Mouse (Mus musculus) embryonic facial prominence, embryonic 14.5 days (tissue): Measurements from ENCODE around the gene Ccdc116. TPM values are rescaled to one million over a fixed set of nuclear protein-coding genes. Genes with fewer than 3 reads are reported as not detected.
"Not testable (repeated sequence)": the region's sequence is repeated elsewhere in the genome, so short reads cannot be mapped to it uniquely, and the experiment has no call there.

Experiments used
- ATAC-seq: fragments of 200-750 bp; cut with Nextera tagmentation; 2 replicates; pipeline ENCODE4 v1.8.0; 2017; ENCODE audit warnings: low read depth, moderate number of reproducible peaks, moderate TSS enrichment
- DNase-seq: peaks from one replicate; pipeline ENCODE4 v3.0.0-alpha.2; 2015; ENCODE audit warnings: low spot score
- H3K27ac ChIP-seq: fragments of 300-500 bp; sonication (generic); replicated peaks from 2 replicates; pipeline ENCODE4 v1.5.1; 2014; ENCODE audit warnings: low read depth, mild to moderate bottlenecking, low read length, moderate library complexity
- H3K27me3 ChIP-seq: fragments of 300-500 bp; sonication (generic); replicated peaks from 2 replicates; pipeline ENCODE4 v1.6.1; 2014; ENCODE audit warnings: low read length; ENCODE audit not compliant: control insufficient read depth, insufficient read depth
- H3K36me3 ChIP-seq: fragments of 300-500 bp; sonication (generic); 2 replicates; pipeline ENCODE4 v1.6.1; 2014; ENCODE audit warnings: low read length, mixed read lengths; ENCODE audit not compliant: control insufficient read depth, insufficient read depth
- H3K4me1 ChIP-seq: fragments of 300-500 bp; sonication (generic); 2 replicates; pipeline ENCODE4 v1.6.1; 2014; ENCODE audit warnings: antibody characterized with exemption, low read length; ENCODE audit not compliant: control insufficient read depth, insufficient read depth
- H3K4me2 ChIP-seq: fragments of 300-500 bp; sonication (generic); 2 replicates; pipeline ENCODE4 v1.6.1; 2014; ENCODE audit warnings: low read depth, mild to moderate bottlenecking, low read length, moderate library complexity, mixed read lengths
- H3K4me3 ChIP-seq: fragments of 300-500 bp; sonication (generic); 2 replicates; pipeline ENCODE4 v1.5.1; 2014; ENCODE audit warnings: low read depth, mild to moderate bottlenecking, low read length
- H3K9ac ChIP-seq: fragments of 300-500 bp; sonication (generic); 2 replicates; pipeline ENCODE4 v1.6.1; 2014; ENCODE audit warnings: low read depth, mild to moderate bottlenecking, low read length, moderate library complexity, mixed read lengths
- H3K9me3 ChIP-seq: fragments of 300-500 bp; sonication (generic); 2 replicates; pipeline ENCODE4 v1.6.1; 2016; ENCODE audit warnings: low read length; ENCODE audit not compliant: control insufficient read depth
- WGBS: fragments of 180-500 bp; shearing (Covaris S2); extraction: QIAGEN DNeasy Blood & Tissue Kit; methylation state at CpG from one replicate; pipeline ENCODE4 v1.1.7; 2014; 5-methylcytosine and 5-hydroxymethylcytosine counted together
- polyA plus RNA-seq: library from polyadenylated mRNA; unstranded; fragments of >200 nt; fragmentation: Nextera tagmentation; extraction: Ambion mirVana; gene quantifications from 2 replicates; pipeline ENCODE4 v1.2.1, GENCODE M21; 2014

Gene Ccdc116
- polyA plus RNA-seq, 1 experiment from 2014 or later: 0.60 TPM

DNA sequence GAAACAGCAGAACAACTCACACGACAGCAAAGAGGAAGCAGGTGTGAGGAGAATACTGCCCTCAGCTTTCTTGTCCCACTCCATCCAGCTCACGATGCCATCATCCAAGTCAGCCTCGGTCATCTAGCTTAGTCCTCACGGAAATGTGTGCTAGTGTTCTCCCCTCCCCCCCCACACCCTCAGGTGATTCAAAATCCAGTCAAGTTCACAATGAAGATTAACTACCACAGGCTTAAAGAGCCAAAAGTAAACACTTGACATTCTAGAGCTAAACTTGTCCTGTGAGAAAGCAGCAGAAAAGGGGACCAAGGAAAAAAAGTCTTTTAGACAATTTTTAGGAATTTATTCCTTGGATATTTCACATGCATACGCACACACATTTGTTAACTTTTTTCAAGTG is 21.0 kb upstream of the Ccdc116 start:
- 75% methylated on average over 5 of the region's 5 CpGs for WGBS
- Histone ChIP-seq H3K27ac (no peak overlapping the region), H3K27me3 (no peaks in the 10 kb centered on the region), H3K36me3 (peaks cover 64% of the 10 kb centered on the region), H3K4me3 (no peak overlapping the region), H3K9ac (no peak overlapping the region), H3K4me1 (no peaks in the 10 kb centered on the region), H3K4me2 (no peak overlapping the region), H3K9me3 (no peaks in the 10 kb centered on the region)
- no peak for DNase-seq
- ATAC-seq: no peak

DNA sequence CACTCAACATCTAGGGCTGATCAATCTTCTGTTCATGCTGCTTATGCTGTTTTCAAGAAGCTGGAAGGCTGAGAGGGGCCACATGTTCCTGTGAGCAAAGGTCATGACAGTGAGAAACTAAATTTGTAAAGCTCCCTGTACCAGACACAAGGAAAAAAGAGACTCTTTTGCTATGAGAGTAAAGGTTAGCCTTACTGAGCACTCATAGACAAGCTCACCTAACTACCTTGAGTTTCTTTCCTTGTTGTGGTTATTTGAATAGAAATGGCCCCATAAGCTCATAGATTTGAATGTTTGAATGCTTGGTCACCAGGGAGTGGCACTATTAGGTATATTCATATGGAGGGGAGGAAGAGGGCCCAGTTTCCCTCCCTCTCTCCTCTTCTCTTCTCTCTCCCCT is 20.1 kb upstream of the Ccdc116 start:
- H3K9me3 ChIP-seq: no peaks in the 10 kb centered on the region
- no peaks in the 10 kb centered on the region for H3K4me1 ChIP-seq
- no peak overlapping the region for H3K4me2 ChIP-seq
- H3K27me3 ChIP-seq: no peaks in the 10 kb centered on the region
- H3K9ac ChIP-seq: no peak overlapping the region
- H3K36me3 ChIP-seq: peaks cover 59% of the 10 kb centered on the region
- ATAC-seq: no peak
- no peak overlapping the region for H3K27ac ChIP-seq
- no peak for DNase-seq
- no peak overlapping the region for H3K4me3 ChIP-seq

DNA sequence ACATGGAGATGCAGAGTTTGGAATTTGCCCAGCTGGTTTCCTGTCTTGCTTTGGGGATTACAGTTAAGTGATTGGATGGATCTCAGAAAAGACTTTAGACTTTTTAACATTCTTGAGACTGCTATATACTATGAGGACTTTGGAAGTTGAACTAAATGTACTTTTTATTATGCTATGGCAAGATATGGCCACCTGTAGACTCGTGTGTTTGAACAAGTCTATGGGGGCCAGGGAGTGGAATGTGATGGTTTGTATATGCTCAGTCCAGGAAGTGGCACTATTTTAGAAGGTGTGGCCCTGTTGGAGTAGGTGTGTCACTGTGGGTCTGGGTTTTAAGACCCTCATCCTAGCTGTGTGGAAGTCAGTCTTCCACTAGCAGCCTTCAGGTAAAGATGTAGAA is 18.4 kb upstream of the Ccdc116 start:
- H3K36me3 ChIP-seq: peaks cover 51% of the 10 kb centered on the region
- 100% methylated on average over 1 of the region's 1 CpGs for WGBS
- DNase-seq: not testable (repeated sequence)

DNA sequence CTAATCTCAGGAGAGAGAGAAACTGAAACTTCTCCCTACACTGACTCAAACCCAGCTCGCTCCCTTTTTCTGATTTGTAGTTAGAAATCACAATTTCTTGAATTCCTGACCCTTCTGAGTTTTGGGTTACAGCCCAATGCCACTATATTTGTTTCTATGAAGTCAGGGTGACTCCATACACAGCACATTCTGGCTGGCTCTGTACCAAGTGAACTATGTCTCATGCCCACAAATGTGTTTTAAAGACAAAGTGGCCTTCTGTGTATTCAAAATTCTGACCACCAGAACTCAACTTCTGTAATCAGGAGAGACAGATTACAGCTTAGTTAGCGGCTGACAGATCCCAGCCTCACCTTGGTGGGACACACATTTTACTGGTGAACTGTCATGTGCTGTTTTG is 7.3 kb upstream of the Ccdc116 start:
- H3K27ac ChIP-seq: no peak overlapping the region
- H3K27me3 ChIP-seq: no peaks in the 10 kb centered on the region
- no peaks in the 10 kb centered on the region for H3K4me1 ChIP-seq
- no peak overlapping the region for H3K4me2 ChIP-seq
- DNase-seq: no peak
- H3K9ac ChIP-seq: no peak overlapping the region
- ATAC-seq: no peak
- 89% methylated on average over 2 of the region's 2 CpGs for WGBS
- H3K4me3 ChIP-seq: no peak overlapping the region
- no peaks in the 10 kb centered on the region for H3K9me3 ChIP-seq
- H3K36me3 ChIP-seq: peaks cover 66% of the 10 kb centered on the region

More for the DNA sequence above, 18.4 kb upstream of the Ccdc116 start:
- H3K27ac ChIP-seq, H3K4me2 ChIP-seq, ATAC-seq, H3K4me3 ChIP-seq, H3K9ac ChIP-seq, H3K4me1 ChIP-seq, H3K27me3 ChIP-seq, H3K9me3 ChIP-seq: not testable (repeated sequence)

DNA sequence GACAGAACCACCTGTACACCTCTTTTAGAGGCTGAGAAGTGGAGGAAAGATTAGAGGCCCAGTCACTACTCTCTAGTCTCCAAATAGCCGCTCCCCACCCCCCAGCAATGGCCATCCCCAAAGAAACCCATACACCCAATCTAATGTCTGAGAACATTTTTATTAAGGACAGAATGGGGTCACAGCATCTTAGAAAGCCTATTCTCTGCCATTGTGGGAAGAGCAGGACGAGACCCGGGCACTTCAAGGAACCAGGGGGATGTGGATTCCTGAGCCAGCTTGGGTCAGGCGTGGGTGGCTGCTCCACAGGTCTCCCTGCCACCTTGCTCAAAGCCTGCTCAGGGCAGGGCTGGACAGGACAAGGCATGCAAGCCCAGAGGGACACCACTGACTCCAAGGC is 4.8 kb upstream of the Ccdc116 start:
- Histone ChIP-seq H3K36me3 (peaks cover 48% of the 10 kb centered on the region), H3K9me3 (no peaks in the 10 kb centered on the region), H3K27ac (no peak overlapping the region), H3K9ac (no peak overlapping the region), H3K4me2 (no peak overlapping the region), H3K27me3 (peaks cover 4% of the 10 kb centered on the region; the same call in 1 of the 2 replicates), H3K4me1 (peaks cover 6% of the 10 kb centered on the region; the same call in 1 of the 2 replicates), H3K4me3 (no peak overlapping the region)
- DNase-seq (no peak), ATAC-seq (no peak)
- 97% methylated on average over 4 of the region's 4 CpGs for WGBS

DNA sequence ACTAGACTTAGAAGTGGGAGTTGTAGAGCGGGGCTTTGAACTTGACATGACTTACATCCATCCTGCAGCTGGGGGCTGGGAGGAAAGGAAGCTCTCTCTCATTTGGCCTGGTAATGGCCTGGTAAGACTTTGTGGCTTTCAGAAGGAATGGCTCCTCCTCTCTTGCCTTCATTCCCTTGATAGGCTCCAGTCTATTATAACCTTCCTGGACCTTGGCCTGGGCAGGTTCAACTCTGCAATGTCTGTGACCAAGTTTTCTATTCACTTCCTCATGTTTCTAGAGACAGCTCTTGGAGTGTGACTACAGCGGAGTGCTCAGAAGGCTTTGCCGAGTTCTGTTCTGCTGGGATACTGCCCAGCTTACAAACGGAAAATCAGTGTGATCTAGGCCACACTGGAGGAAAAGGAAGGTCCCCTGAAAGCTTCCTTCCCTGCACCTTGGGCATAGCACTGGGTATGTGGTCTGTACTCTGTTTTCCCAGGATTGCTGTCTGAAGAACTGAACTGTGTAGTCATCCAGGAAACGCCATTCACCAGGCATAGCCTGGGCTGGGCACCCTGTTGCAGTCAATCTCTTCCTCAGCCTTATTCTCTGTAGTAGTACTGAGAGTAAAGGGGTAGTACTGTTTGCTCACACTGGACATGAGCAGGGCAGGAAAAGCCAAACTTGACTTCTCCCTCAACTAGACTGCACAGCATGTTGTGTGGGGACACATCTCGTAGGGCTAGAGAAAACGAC is 3.7 kb upstream of the Ccdc116 start:
- DNase-seq (no peak), ATAC-seq (no peak)
- H3K27ac ChIP-seq: no peak overlapping the region
- no peaks in the 10 kb centered on the region for H3K9me3 ChIP-seq
- H3K36me3 ChIP-seq: peaks cover 42% of the 10 kb centered on the region
- peaks cover 4% of the 10 kb centered on the region; the same call in 1 of the 2 replicates for H3K27me3 ChIP-seq
- H3K4me1 ChIP-seq: peaks cover 6% of the 10 kb centered on the region; the same call in 1 of the 2 replicates
- 83% methylated on average over 7 of the region's 7 CpGs for WGBS
- no peak overlapping the region for H3K9ac ChIP-seq
- H3K4me3 ChIP-seq: no peak overlapping the region
- H3K4me2 ChIP-seq: no peak overlapping the region

DNA sequence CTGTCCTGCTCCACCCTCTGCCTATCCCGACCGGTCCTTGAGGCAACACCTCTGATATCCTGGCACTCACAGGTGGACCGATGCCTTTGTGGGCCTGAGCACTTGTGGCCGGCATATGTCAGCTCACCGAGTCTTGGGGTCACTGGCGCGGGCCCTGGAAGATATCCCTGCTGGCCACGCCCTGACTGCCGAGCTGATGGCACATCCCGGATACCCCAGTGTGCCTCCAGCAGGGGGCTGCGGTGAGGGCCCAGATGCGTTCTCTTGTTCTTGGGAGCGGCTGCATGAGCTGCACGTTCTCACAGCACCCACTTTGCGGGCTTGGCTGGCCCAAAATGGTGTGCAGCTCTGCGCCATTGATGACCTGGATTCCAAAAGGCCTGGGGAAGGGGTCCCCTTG is 1.1 kb upstream of the Ccdc116 start:
- DNase-seq (peak; percentile 73), ATAC-seq (0 out of 2 replicates have a peak, but pooled peaks have one; percentile 11)

DNA sequence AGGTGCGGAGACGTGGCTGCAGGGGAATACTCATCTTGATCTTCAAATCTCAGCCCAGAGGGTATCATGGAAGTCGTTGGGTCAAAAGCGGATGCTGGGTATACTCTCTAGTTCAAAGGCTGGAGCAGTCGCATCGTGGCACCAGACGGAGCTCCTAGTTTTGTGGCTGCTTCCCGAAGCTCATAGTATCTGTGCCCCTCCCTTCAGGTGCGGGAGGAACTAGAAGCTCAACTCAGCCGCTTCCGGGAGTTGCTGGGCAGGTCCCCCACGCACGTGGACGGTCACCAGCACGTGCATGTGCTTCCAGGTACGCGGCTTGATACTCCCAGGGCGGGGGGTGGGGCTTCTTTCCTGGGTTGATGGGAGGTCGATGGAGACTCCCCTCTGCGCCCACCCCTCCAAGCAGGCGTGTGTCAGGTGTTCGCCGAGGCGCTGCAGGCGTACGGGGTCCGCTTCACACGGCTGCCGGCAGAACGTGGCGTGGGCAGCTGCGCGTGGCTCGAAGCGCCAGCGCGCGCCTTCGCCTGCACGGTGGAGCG is 431 bp upstream of the Ccdc116 start:
- under 1% methylated on average over 28 of the region's 41 CpGs for WGBS
- Histone ChIP-seq H3K9me3 (no peaks in the 10 kb centered on the region), H3K9ac (peak overlapping the region; percentile 66), H3K36me3 (peaks cover 15% of the 10 kb centered on the region; the same call in 1 of the 2 replicates), H3K4me3 (peak overlapping the region; percentile 65), H3K4me1 (peaks cover 6% of the 10 kb centered on the region; the same call in 1 of the 2 replicates), H3K4me2 (peak overlapping the region; percentile 100), H3K27me3 (peaks cover 4% of the 10 kb centered on the region; the same call in 1 of the 2 replicates), H3K27ac (no peak overlapping the region)
- peak; percentile 50 for DNase-seq
- ATAC-seq: peak; percentile 16; the same call in 1 of the 2 replicates

More for the DNA sequence above, 1.1 kb upstream of the Ccdc116 start:
- Histone ChIP-seq H3K4me2 (peak overlapping the region; percentile 100), H3K9me3 (no peaks in the 10 kb centered on the region), H3K4me3 (peak overlapping the region; percentile 65), H3K9ac (peak overlapping the region; percentile 66), H3K27me3 (peaks cover 4% of the 10 kb centered on the region; the same call in 1 of the 2 replicates), H3K4me1 (peaks cover 6% of the 10 kb centered on the region; the same call in 1 of the 2 replicates), H3K27ac (no peak overlapping the region), H3K36me3 (peaks cover 21% of the 10 kb centered on the region)
- WGBS: 12% methylated on average over 15 of the region's 16 CpGs
